Mouse (Mus musculus) embryonic facial prominence, embryonic 14.5 days (tissue): ENCODE measurements around the gene Ugt1a6b. TPM values are rescaled to one million over a fixed set of nuclear protein-coding genes. Genes with fewer than 3 reads are reported as not detected.
"Not testable (repeated sequence)": the region's sequence is repeated elsewhere in the genome, so short reads cannot be mapped to it uniquely, and the experiment has no call there.

Experiments
- ATAC-seq: fragments of 200-750 bp; cut with Nextera tagmentation; 2 replicates; pipeline ENCODE4 v1.8.0; 2017; ENCODE audit warnings: low read depth, moderate number of reproducible peaks, moderate TSS enrichment
- DNase-seq: peaks from one replicate; pipeline ENCODE4 v3.0.0-alpha.2; 2015; ENCODE audit warnings: low spot score
- H3K27ac ChIP-seq: fragments of 300-500 bp; sonication (generic); replicated peaks from 2 replicates; pipeline ENCODE4 v1.5.1; 2014; ENCODE audit warnings: low read depth, mild to moderate bottlenecking, low read length, moderate library complexity
- H3K27me3 ChIP-seq: fragments of 300-500 bp; sonication (generic); replicated peaks from 2 replicates; pipeline ENCODE4 v1.6.1; 2014; ENCODE audit warnings: low read length; ENCODE audit not compliant: control insufficient read depth, insufficient read depth
- H3K36me3 ChIP-seq: fragments of 300-500 bp; sonication (generic); 2 replicates; pipeline ENCODE4 v1.6.1; 2014; ENCODE audit warnings: low read length, mixed read lengths; ENCODE audit not compliant: control insufficient read depth, insufficient read depth
- H3K4me1 ChIP-seq: fragments of 300-500 bp; sonication (generic); 2 replicates; pipeline ENCODE4 v1.6.1; 2014; ENCODE audit warnings: antibody characterized with exemption, low read length; ENCODE audit not compliant: control insufficient read depth, insufficient read depth
- H3K4me2 ChIP-seq: fragments of 300-500 bp; sonication (generic); 2 replicates; pipeline ENCODE4 v1.6.1; 2014; ENCODE audit warnings: low read depth, mild to moderate bottlenecking, low read length, moderate library complexity, mixed read lengths
- H3K4me3 ChIP-seq: fragments of 300-500 bp; sonication (generic); 2 replicates; pipeline ENCODE4 v1.5.1; 2014; ENCODE audit warnings: low read depth, mild to moderate bottlenecking, low read length
- H3K9ac ChIP-seq: fragments of 300-500 bp; sonication (generic); 2 replicates; pipeline ENCODE4 v1.6.1; 2014; ENCODE audit warnings: low read depth, mild to moderate bottlenecking, low read length, moderate library complexity, mixed read lengths
- H3K9me3 ChIP-seq: fragments of 300-500 bp; sonication (generic); 2 replicates; pipeline ENCODE4 v1.6.1; 2016; ENCODE audit warnings: low read length; ENCODE audit not compliant: control insufficient read depth
- WGBS: fragments of 180-500 bp; shearing (Covaris S2); extraction: QIAGEN DNeasy Blood & Tissue Kit; methylation state at CpG from one replicate; pipeline ENCODE4 v1.1.7; 2014; 5-methylcytosine and 5-hydroxymethylcytosine counted together
- polyA plus RNA-seq: library from polyadenylated mRNA; unstranded; fragments of >200 nt; fragmentation: Nextera tagmentation; extraction: Ambion mirVana; gene quantifications from 2 replicates; pipeline ENCODE4 v1.2.1, GENCODE M21; 2014

Gene Ugt1a6b
- polyA plus RNA-seq, 1 experiment from 2014 or later, result 2.0 TPM

DNA sequence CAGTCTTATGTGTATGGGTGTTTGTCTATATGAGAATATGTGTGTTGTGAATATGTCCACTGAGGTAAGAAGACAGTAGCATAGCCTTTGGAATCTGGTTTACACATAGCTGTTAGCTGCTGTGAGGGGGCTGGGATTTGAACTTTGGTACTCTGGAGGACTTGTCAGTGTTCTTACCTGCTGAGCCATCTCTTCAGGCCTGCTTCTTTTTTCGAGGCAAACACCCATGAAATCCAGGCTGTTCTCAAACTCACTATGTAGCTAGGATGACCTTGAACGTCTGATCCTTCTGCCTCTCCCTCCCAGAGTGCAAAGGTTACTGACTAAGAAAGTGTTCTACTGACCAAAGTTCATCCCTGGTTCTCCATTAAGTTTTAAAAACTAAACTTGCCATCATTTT lies 2.6 kb downstream of the Ugt1a6b start:
- Histone ChIP-seq H3K27me3 (no peaks in the 10 kb centered on the region), H3K36me3 (no peaks in the 10 kb centered on the region), H3K27ac (no peak overlapping the region), H3K9ac (no peak overlapping the region), H3K4me2 (no peak overlapping the region), H3K4me3 (no peak overlapping the region), H3K9me3 (no peaks in the 10 kb centered on the region), H3K4me1 (no peaks in the 10 kb centered on the region)
- DNase-seq, result no peak
- WGBS, result 57% methylated on average over 2 of the region's 2 CpGs
- no peak for ATAC-seq

DNA sequence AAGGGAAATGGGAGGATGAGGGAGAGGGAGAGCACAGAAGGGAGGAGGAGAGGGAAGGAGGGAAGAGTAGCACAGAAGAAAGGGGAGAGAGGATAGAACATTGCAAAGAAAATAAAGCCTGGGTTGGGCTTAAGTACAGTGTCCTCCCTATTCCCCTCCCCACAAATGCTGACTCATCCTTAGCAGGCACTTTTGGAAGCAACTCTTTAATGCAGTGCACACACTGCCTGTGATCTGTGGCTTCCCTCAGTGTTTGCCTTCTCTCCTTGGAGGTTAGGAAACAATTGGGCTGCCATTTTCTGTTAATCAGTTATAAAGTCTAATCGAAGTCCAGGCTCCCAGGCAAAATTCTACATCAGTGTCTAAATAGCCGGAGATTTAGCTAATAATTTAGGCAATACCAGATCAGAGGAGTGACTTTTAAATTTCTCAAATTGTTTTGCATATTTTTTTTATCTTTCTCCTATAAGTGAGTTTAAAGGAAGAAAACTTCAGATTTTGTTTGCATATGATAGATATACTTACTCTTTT lies 6.0 kb downstream of the Ugt1a6b start:
- H3K9me3 ChIP-seq, result 0 out of 2 replicates have a peak, but pooled peaks cover 10% of the 10 kb centered on the region
- not testable (repeated sequence) for H3K4me3 ChIP-seq, H3K27me3 ChIP-seq, H3K4me2 ChIP-seq, H3K36me3 ChIP-seq, H3K27ac ChIP-seq, H3K9ac ChIP-seq, ATAC-seq, DNase-seq, H3K4me1 ChIP-seq
- 83% methylated on average over 2 of the region's 2 CpGs for WGBS

DNA sequence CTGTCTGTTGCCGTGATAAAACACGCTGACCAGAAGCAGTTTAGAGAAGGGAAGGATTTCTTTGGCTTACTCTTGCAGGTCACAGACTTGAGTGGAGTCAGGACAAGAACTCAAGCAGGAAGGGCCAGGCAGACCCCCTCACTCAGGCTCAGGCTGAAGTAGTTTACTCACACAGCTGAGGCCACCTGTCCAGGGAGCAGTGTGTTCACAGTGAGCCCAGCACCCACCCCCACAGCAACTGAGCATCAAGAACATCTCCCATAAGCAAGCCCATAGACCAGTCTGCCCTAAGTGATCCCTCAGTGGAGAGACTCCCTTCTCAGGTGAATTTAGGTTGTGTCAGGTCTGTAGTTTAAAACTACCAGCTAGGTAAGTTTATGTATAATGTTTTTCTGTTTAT lies 6.6 kb downstream of the Ugt1a6b start:
- not testable (repeated sequence) for ATAC-seq, H3K9ac ChIP-seq, H3K27ac ChIP-seq, DNase-seq, H3K4me2 ChIP-seq, H3K36me3 ChIP-seq, H3K4me1 ChIP-seq, H3K4me3 ChIP-seq, H3K27me3 ChIP-seq
- 77% methylated on average over 2 of the region's 2 CpGs for WGBS
- 0 out of 2 replicates have a peak, but pooled peaks cover 10% of the 10 kb centered on the region for H3K9me3 ChIP-seq

DNA sequence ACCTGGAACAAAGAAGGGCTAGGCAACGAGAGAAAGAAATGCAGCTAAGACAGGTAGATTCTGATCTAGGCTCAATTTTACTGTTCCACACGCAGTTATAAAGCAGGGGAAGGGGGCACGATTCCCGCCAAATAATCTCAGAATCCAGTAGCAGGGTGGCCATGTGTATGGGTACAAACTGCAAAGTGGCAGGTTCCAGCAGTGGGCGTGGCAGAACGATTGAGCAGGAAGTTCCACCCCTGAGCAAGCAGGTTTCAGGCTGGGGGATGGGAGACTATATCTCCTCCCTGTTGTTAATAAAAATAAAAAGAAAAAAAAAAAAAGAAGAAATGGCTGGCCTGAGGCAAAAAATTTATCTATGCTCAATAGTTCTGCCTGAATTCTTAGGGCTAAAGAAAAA lies 9.7 kb downstream of the Ugt1a6b start:
- not testable (repeated sequence) for H3K4me2 ChIP-seq, H3K36me3 ChIP-seq, H3K4me3 ChIP-seq, ATAC-seq, H3K9ac ChIP-seq, H3K27ac ChIP-seq, H3K27me3 ChIP-seq, DNase-seq, H3K4me1 ChIP-seq
- whole genome bisulfite sequencing, result 97% methylated on average over 6 of the region's 6 CpGs
- 0 out of 2 replicates have a peak, but pooled peaks cover 10% of the 10 kb centered on the region for H3K9me3 ChIP-seq

DNA sequence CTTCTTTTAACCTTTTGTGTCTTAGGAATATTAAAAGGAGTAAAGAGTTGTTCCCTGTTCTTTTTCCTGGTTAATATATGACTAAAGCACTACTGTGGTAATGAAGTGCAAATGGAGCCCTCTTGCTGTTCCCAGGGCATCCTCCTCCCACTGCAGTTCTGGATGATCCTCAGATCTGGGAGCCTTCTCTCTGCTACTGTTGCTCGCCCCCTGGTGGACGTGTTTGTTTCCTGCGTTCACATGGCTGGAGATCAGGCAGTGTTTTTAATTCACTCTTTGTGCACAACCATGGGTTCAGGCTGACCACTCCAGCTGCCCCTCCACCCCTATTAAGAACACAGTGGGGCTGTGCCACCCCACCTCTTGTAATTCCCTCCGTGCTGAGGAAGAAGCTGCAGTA lies 17.5 kb downstream of the Ugt1a6b start:
- H3K27me3 ChIP-seq, H3K9ac ChIP-seq, H3K4me3 ChIP-seq, H3K4me1 ChIP-seq, H3K9me3 ChIP-seq, H3K27ac ChIP-seq, ATAC-seq, DNase-seq, H3K4me2 ChIP-seq, H3K36me3 ChIP-seq: not testable (repeated sequence)
- WGBS, result 21% methylated on average over 4 of the region's 4 CpGs

DNA sequence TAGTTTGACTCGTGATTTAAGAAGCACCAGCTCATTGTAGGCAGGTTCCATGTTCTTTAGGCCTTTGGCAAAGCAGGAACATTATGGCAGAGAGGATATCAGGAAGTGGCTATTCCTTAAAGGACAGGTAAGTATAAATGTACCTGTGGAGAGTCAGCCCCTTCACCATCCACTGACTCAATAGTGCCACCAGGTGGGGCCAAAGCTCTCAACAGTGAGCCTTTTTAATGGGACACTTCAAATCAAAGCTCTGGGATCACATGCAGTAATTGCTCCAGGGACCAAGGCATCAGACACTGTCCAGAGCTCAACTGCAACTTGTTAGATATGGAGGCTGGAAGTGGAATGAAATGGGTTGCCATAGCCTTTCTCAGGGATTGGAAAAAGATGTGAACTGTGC lies 18.5 kb downstream of the Ugt1a6b start:
- DNase-seq, H3K9me3 ChIP-seq, H3K4me2 ChIP-seq, H3K4me3 ChIP-seq, ATAC-seq, H3K36me3 ChIP-seq, H3K27ac ChIP-seq, H3K27me3 ChIP-seq, H3K4me1 ChIP-seq, H3K9ac ChIP-seq: not testable (repeated sequence)
- no CpG with 5 or more reads among the region's 1 CpGs for whole genome bisulfite sequencing

DNA sequence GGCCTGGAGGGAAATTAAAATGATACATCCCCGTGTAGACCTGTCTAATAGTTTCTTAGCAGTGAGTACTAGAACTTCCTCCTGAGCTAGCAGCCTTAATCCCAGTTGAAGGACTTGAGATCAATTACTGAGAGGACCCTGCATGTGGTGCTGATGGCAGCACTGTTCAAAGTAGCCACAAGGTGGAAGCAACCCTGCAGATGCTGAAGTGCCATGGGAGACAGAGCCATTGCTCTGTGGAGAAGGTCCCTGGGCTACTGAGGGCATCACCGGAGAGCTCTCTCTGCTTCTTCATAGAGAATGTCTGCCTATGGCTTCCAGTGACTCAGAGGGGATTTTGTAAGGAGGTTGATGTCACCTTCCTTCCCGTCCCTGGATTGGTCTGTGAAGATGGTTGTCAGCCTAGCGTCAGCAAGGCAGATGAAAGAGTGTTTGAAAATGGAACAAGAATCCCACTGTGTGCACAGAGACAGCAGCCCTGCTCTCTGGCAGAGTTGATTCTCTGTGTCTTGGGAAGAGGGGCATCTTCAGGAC lies 22.8 kb downstream of the Ugt1a6b start:
- H3K27ac ChIP-seq, ATAC-seq, H3K4me2 ChIP-seq, H3K9ac ChIP-seq, DNase-seq, H3K4me3 ChIP-seq, H3K4me1 ChIP-seq, H3K27me3 ChIP-seq, H3K9me3 ChIP-seq, H3K36me3 ChIP-seq: not testable (repeated sequence)
- 80% methylated on average over 2 of the region's 4 CpGs for WGBS

DNA sequence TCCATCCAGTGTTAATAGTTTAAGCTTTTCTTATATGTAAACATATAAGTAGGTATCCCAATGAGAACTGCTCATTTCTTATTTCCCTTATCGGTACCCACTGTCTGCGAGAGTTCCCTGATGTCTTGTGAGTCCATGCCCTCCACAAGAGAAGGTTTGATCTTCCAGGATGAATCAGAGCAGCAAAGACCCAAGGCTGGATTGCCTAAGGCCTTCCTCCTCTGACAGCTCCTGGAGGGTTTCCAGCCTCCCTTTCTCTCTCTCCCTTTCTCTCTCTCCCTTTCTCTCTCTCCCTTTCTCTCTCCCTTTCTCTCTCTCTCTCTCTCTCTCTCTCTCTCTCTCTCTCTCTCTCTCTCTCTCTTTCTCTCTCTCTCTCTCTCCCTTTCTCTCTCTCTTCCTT lies 26.0 kb downstream of the Ugt1a6b start:
- H3K27ac ChIP-seq, H3K36me3 ChIP-seq, H3K9me3 ChIP-seq, H3K4me2 ChIP-seq, H3K4me3 ChIP-seq, H3K9ac ChIP-seq, ATAC-seq, H3K4me1 ChIP-seq, H3K27me3 ChIP-seq, DNase-seq: not testable (repeated sequence)
- WGBS, result 79% methylated on average over 2 of the region's 2 CpGs

DNA sequence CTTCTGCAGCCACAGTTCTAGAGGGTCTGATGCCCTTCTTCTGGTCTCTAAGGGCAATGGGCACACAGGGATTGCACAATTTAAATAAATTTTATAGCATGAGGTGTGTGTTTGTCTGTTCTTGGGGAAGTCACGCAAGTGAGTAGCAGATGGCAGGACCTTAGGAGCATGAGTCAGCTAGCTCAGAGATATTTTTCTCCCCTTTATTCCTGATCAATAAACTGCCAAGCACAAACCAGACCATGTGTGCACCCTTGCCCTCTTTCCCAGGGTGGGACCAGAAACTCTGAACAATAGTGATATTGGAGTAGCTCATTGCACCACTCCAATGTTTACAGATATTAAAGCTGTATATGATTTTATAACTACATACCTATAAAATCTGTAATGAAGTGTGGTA lies 27.2 kb downstream of the Ugt1a6b start:
- not testable (repeated sequence) for H3K36me3 ChIP-seq, ATAC-seq, H3K27me3 ChIP-seq, DNase-seq, H3K4me3 ChIP-seq, H3K9me3 ChIP-seq, H3K9ac ChIP-seq, H3K4me2 ChIP-seq, H3K27ac ChIP-seq
- WGBS, result 83% methylated on average over 1 of the region's 1 CpGs
- peaks cover 13% of the 10 kb centered on the region; the same call in 1 of the 2 replicates for H3K4me1 ChIP-seq
